Mouse (Mus musculus) spleen, adult 2 months (tissue): ENCODE data around the gene Bspry. TPM values are rescaled to one million over a fixed set of nuclear protein-coding genes. Genes with fewer than 3 reads are reported as not detected.

Source experiments
- DNase-seq, 2 experiments: peaks; one replicate each; pipeline versions ENCODE4 v3.0.0 to v3.0.0-alpha.2; 2012 to 2021; ENCODE audit warnings: low spot score in 2 of 2, low read depth in 1 of 2
- H3K27ac ChIP-seq: fragments of 200-500 bp; 2 replicates; pipeline ENCODE4 v1.5.1; 2012; ENCODE audit warnings: low read length, inconsistent platforms; ENCODE audit not compliant: insufficient read depth
- H3K27me3 ChIP-seq: fragments of 200-500 bp; 2 replicates; pipeline ENCODE4 v1.6.1; 2012; ENCODE audit warnings: mild to moderate bottlenecking, moderate library complexity, low read length, inconsistent platforms; ENCODE audit not compliant: control insufficient read depth, insufficient read depth
- H3K36me3 ChIP-seq: fragments of 200-500 bp; 2 replicates; pipeline ENCODE4 v1.6.1; 2012; ENCODE audit warnings: mild to moderate bottlenecking, low read length, inconsistent platforms; ENCODE audit not compliant: control insufficient read depth, insufficient read depth
- H3K4me1 ChIP-seq: fragments of 200-500 bp; 2 replicates; pipeline ENCODE4 v1.6.1; 2011; ENCODE audit warnings: inconsistent platforms; ENCODE audit not compliant: control insufficient read depth, insufficient read depth, insufficient read length
- H3K4me3 ChIP-seq: fragments of 200-500 bp; 2 replicates; pipeline ENCODE4 v1.5.1; 2011; ENCODE audit warnings: mild to moderate bottlenecking, inconsistent platforms; ENCODE audit not compliant: insufficient read depth, insufficient read length; ENCODE audit errors: extremely low read depth
- CTCF ChIP-seq: fragments of 200-500 bp; IDR thresholded peaks from 2 replicates; pipeline ENCODE4 v1.5.1; 2011; ENCODE audit warnings: mild to moderate bottlenecking, inconsistent platforms; ENCODE audit not compliant: insufficient read depth, insufficient read length, insufficient replicate concordance; ENCODE audit errors: extremely low read depth
- POLR2A ChIP-seq: fragments of 200-500 bp; IDR thresholded peaks from 2 replicates; pipeline ENCODE4 v1.6.1; 2011; ENCODE audit warnings: low read depth, low read length, inconsistent platforms
- WGBS: fragments of 180-500 bp; shearing (Covaris S2); methylation state at CpG from one replicate; pipeline ENCODE4 v1.1.7; 2018; 5-methylcytosine and 5-hydroxymethylcytosine counted together
- polyA plus RNA-seq: library from polyadenylated mRNA; depleted of rRNA; stranded (reverse); fragments of >200 nt; gene quantifications from 2 replicates; pipeline ENCODE4 v1.2.3, GENCODE M21; 2012

Gene Bspry
- polyA plus RNA-seq, 1 experiment = 2.1 TPM

DNA sequence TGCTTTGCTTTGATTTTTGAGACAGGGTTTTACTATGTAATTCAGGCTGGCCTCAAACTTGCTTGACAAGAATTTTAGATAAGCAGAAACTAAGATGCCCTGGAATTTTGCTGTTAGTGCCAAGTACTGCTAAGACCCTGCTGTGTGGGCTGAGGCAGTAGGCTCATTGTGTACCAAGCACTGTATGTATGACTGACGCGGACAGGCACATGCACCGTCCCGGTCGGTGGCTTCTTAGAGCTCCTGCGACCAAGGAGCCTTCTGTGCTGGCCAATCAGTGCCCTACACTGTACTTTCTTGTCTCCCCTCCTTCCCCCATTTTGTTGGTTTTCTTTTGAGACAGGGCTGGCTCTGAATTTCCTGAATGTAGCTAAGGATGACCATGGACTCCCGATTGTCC lies 35.1 kb downstream of the Bspry start:
- no peak for DNase-seq
- no peaks in the 10 kb centered on the region for H3K27me3 ChIP-seq
- TF ChIP-seq POLR2A (no peak), CTCF (no peak)
- H3K4me1 ChIP-seq = peaks cover 9% of the 10 kb centered on the region; the same call in 1 of the 2 replicates
- H3K36me3 ChIP-seq = peaks cover 29% of the 10 kb centered on the region
- H3K4me3 ChIP-seq = peak overlapping the region; percentile 18; the same call in 1 of the 2 replicates
- 82% methylated on average over 7 of the region's 7 CpGs for WGBS
- H3K27ac ChIP-seq = peak overlapping the region; percentile 37; the same call in 1 of the 2 replicates

DNA sequence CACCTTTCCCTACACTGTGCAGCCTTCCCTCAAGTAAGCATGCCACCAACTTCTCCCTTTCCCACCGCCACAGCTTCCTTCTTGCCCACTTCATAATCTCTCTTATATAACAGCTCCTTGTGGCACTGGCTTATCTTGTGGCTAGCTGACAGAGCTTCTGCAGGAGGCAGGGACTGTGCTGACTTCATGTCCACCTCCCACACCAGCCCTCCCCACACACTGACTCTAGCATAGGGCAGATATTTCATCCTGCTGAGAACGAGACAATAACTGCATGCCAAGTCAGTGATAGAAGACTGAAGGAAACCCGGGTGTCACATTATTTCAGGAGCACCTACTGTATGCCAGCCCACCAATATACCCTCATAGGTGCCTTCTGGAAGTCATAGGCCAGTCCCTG lies 35.6 kb downstream of the Bspry start:
- TF ChIP-seq CTCF = no peak
- no peak for TF ChIP-seq POLR2A
- Histone ChIP-seq H3K27ac (peak overlapping the region; percentile 61), H3K36me3 (peaks cover 24% of the 10 kb centered on the region), H3K4me1 (peaks cover 9% of the 10 kb centered on the region; the same call in 1 of the 2 replicates), H3K4me3 (peak overlapping the region; percentile 2; the same call in 1 of the 2 replicates), H3K27me3 (no peaks in the 10 kb centered on the region)
- 54% methylated on average over 3 of the region's 3 CpGs for WGBS
- DNase-seq = no peak

DNA sequence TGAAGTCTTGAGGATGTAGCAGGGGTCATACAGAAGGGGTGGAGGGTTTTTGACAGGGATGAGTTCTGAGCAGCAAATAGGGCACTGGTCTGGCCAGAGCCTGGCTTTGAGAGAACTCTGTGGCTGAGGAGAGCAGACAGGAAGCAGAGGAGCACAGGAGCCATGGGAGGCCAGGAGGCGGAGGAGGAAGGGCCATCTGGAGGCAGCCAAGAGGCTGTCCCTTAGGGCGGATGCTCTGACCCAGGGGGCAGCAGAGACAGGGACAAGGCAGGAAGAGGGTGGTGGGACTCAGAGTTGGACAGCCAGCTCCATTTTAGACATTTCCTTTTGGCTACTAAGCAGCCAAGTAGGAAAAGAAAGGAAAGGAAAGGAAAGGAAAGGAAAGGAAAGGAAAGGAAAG lies 36.2 kb downstream of the Bspry start:
- Histone ChIP-seq H3K4me1 (peaks cover 9% of the 10 kb centered on the region; the same call in 1 of the 2 replicates), H3K27ac (peak overlapping the region; percentile 61), H3K27me3 (no peaks in the 10 kb centered on the region), H3K36me3 (peaks cover 22% of the 10 kb centered on the region), H3K4me3 (peak overlapping the region; percentile 2; the same call in 1 of the 2 replicates)
- no peak for DNase-seq
- 63% methylated on average over 2 of the region's 2 CpGs for WGBS
- TF ChIP-seq POLR2A (no peak), CTCF (no peak)

DNA sequence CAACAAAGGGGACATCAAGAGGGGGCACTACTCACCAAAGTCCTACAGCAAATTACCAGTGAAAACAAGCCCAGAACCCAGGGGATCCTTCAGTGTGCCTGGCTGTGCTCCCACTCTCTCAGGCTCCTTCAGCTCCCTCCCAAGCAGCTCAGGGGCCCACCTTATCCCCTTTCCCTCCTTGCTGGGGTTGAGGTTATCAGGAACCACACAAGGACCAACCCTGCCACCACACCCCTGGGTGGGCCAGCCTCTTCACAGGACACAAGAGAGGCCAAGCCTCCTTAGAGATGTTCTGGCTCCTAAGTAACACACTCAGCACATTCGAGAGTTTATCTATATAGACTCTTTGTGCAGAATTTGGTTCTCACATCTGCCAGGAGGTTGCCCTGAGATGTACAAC lies 36.7 kb downstream of the Bspry start:
- H3K4me3 ChIP-seq = no peak overlapping the region
- DNase-seq = no peak
- H3K27me3 ChIP-seq = no peaks in the 10 kb centered on the region
- peak overlapping the region; percentile 61; the same call in 1 of the 2 replicates for H3K27ac ChIP-seq
- WGBS = 74% methylated on average over 1 of the region's 1 CpGs
- TF ChIP-seq CTCF (no peak), POLR2A (no peak)
- H3K4me1 ChIP-seq = peaks cover 9% of the 10 kb centered on the region; the same call in 1 of the 2 replicates
- H3K36me3 ChIP-seq = peaks cover 19% of the 10 kb centered on the region

DNA sequence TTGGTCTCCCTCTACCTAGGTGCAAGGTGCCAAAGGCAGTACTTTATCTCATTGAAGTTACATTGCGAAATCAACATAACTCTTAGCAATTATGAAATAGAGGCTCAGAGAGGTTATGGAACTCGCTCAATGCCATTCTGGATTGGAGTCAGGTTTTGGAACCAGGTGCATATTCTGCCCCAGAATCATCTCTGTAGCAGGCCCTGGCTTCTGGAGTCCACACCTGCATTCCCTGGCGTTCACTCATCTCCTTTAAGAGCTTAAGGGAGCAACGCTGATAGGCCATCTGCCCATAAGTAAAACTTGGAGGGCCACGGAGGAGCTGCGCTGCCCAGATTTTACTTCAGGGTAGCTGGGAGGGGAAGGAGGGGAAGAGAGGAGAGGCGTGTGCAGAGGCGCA lies 37.2 kb downstream of the Bspry start:
- WGBS = 64% methylated on average over 8 of the region's 8 CpGs
- H3K36me3 ChIP-seq = peaks cover 15% of the 10 kb centered on the region
- H3K27ac ChIP-seq = peak overlapping the region; percentile 67
- no peak for DNase-seq
- no peaks in the 10 kb centered on the region for H3K27me3 ChIP-seq
- no peak for TF ChIP-seq POLR2A
- TF ChIP-seq CTCF = no peak
- no peak overlapping the region for H3K4me3 ChIP-seq
- H3K4me1 ChIP-seq = peaks cover 9% of the 10 kb centered on the region; the same call in 1 of the 2 replicates

DNA sequence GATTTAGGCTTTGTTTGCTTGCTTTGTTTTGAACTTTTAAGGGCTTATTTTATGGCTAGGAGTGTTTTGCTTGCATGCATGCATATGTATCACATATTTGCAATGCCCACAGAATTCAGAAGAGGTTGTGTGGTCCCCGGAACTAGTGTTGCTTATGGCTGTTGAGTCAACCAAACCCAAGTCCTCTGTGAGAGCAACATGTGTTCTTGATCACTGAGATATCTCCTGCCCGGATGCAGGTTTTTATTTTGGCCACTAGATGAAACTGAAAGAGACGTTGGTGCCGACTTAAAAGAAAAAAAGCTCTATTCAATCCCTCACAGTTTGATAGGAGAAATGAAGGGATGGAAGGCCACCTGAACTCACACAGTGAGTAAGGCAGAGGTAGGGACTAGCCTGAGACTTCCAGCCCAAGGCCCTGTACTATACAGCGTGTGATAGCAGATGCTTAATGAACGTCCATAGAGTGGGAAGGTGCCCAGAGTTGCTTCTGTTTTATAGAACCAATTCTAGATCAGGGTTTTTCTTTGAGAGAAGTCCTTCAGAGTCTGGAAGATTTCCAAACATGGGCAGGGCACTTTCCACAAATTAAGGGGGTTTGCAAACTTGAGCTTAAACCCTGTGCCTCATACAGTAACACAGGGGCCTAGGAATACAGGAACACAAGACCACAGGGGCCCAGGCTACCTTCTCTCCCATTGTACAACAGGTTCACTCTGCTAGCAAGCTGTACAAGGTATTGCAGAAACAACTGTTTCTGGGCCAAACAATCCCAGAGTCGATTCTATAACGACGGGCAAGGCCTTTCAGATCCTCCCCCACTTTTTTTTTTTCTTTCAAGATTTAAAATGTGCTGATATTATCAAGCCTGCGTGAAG lies 37.9 kb downstream of the Bspry start:
- peak overlapping the region; percentile 15 for H3K4me3 ChIP-seq
- peaks cover 8% of the 10 kb centered on the region for H3K36me3 ChIP-seq
- H3K4me1 ChIP-seq = peaks cover 9% of the 10 kb centered on the region; the same call in 1 of the 2 replicates
- WGBS = 49% methylated on average over 10 of the region's 10 CpGs
- H3K27ac ChIP-seq = peak overlapping the region; percentile 67
- no peaks in the 10 kb centered on the region for H3K27me3 ChIP-seq
- DNase-seq = no peak
- TF ChIP-seq CTCF (no peak), POLR2A (no peak)
